Mouse (Mus musculus) liver, adult 2 months (tissue): ENCODE measurements around the gene Crybg1.

Source experiments
- CTCF ChIP-seq: fragments of 200-500 bp; IDR thresholded peaks from 2 replicates; pipeline ENCODE4 v1.5.1; 2011; ENCODE audit warnings: low read depth, low read length, control low read depth
- POLR2A ChIP-seq: fragments of 200-500 bp; IDR thresholded peaks from 2 replicates; pipeline ENCODE4 v1.6.1; 2011; ENCODE audit warnings: low read length, control low read depth; ENCODE audit not compliant: insufficient read depth; ENCODE audit errors: extremely low read depth

GRCm38 (mm10) chr10:44078799-44079521 is 69.7 kb downstream of the Crybg1 start:
- TF ChIP-seq CTCF (no peak), POLR2A (no peak)
